Mouse (Mus musculus) forebrain, embryonic 10.5 days (tissue): ENCODE data around the gene Srarp. TPM values are rescaled to one million over a fixed set of nuclear protein-coding genes. Genes with fewer than 3 reads are reported as not detected.

Experiments used
- DNase-seq: peaks from one replicate; pipeline ENCODE4 v3.0.0-alpha.2; 2017; ENCODE audit warnings: low spot score; ENCODE audit errors: extremely low spot score
- H3K27ac ChIP-seq: fragments of 300-500 bp; sonication (generic); 2 replicates; pipeline ENCODE4 v1.5.1; 2016; ENCODE audit warnings: mild to moderate bottlenecking
- H3K27me3 ChIP-seq: fragments of 300-500 bp; sonication (generic); 2 replicates; pipeline ENCODE4 v1.6.1; 2016; ENCODE audit warnings: mild to moderate bottlenecking; ENCODE audit not compliant: poor library complexity, severe bottlenecking
- H3K36me3 ChIP-seq: fragments of 300-500 bp; sonication (generic); replicated peaks from 2 replicates; pipeline ENCODE4 v1.6.1; 2016; ENCODE audit warnings: mild to moderate bottlenecking, moderate library complexity
- H3K4me1 ChIP-seq: fragments of 300-500 bp; sonication (generic); 2 replicates; pipeline ENCODE4 v1.6.1; 2016
- H3K4me3 ChIP-seq: fragments of 300-500 bp; sonication (generic); 2 replicates; pipeline ENCODE4 v1.5.1; 2016; ENCODE audit warnings: mild to moderate bottlenecking, moderate library complexity
- H3K9me3 ChIP-seq: fragments of 300-500 bp; sonication (generic); 2 replicates; pipeline ENCODE4 v1.6.1; 2016; ENCODE audit warnings: mild to moderate bottlenecking, moderate library complexity
- WGBS: fragments of 180-500 bp; shearing (Covaris S2); methylation state at CpG from one replicate; pipeline ENCODE4 v1.1.7; 2016; 5-methylcytosine and 5-hydroxymethylcytosine counted together
- polyA plus RNA-seq: library from polyadenylated mRNA; unstranded; fragments of >200 nt; fragmentation: Nextera tagmentation; extraction: Ambion mirVana; gene quantifications from 2 replicates; pipeline ENCODE4 v1.2.1, GENCODE M21; 2016

Srarp gene
- polyA plus RNA-seq, 1 experiment from 2014 or later = not detected

- no peak for DNase-seq
- no peaks in the 10 kb centered on the region for H3K9me3 ChIP-seq
- H3K27ac ChIP-seq = no peak overlapping the region
- H3K27me3 ChIP-seq = no peaks in the 10 kb centered on the region
- WGBS = 88% methylated on average over 14 of the region's 14 CpGs
- peaks cover 78% of the 10 kb centered on the region for H3K36me3 ChIP-seq
- H3K4me1 ChIP-seq = peaks cover 25% of the 10 kb centered on the region
- H3K4me3 ChIP-seq = no peak overlapping the region
These were observed 18.9 kb upstream of the Srarp start for GRCm38 (mm10) chr4:141454581-141455350.

DNA sequence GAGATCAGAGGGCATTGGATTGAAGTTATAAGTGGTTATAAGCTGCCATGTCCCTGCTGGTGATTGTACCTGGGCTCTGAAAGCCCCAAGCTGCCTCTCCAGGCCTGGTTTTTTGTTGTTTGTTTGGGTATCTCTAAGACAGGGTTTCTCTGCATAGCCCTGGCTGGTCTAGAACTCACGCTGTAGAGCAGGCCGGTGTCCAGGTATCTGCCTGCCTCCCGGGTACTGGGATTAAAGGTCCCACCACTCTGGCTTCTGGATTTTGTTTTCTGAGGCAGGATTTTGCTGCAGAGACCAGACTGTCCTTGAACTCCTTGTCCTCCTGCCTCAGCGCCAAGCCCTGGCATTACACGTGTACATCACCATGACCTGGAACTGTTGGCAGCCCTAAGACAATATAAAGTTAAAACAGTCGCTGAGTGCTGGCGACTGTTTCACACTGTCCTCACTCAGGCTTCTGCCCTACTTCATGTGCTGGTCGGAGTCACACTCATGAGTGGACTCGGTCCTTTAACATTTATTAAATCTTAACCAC, 16.1 kb upstream of the Srarp start:
- no peak for DNase-seq
- Histone ChIP-seq H3K36me3 (peaks cover 86% of the 10 kb centered on the region), H3K9me3 (no peaks in the 10 kb centered on the region), H3K4me1 (peaks cover 5% of the 10 kb centered on the region; the same call in 1 of the 2 replicates), H3K27ac (no peak overlapping the region), H3K27me3 (no peaks in the 10 kb centered on the region), H3K4me3 (no peak overlapping the region)
- 95% methylated on average over 9 of the region's 9 CpGs for WGBS

GRCm38 (mm10) chr4:141451251-141451650, 15.3 kb upstream of the Srarp start:
- 98% methylated on average over 2 of the region's 2 CpGs for WGBS
- Histone ChIP-seq H3K27me3 (no peaks in the 10 kb centered on the region), H3K4me1 (peaks cover 11% of the 10 kb centered on the region), H3K4me3 (no peak overlapping the region), H3K9me3 (no peaks in the 10 kb centered on the region), H3K27ac (no peak overlapping the region), H3K36me3 (peaks cover 87% of the 10 kb centered on the region)
- DNase-seq = no peak

- H3K36me3 ChIP-seq = peaks cover 48% of the 10 kb centered on the region
- DNase-seq = no peak
- WGBS = 85% methylated on average over 7 of the region's 7 CpGs
- no peak overlapping the region for H3K27ac ChIP-seq
- no peaks in the 10 kb centered on the region for H3K9me3 ChIP-seq
- H3K27me3 ChIP-seq = no peaks in the 10 kb centered on the region
- H3K4me3 ChIP-seq = no peak overlapping the region
- peaks cover 29% of the 10 kb centered on the region for H3K4me1 ChIP-seq
These were observed 10.3 kb upstream of the Srarp start for GRCm38 (mm10) chr4:141446211-141446610.

GRCm38 (mm10) chr4:141445328-141445720, 9.4 kb upstream of the Srarp start:
- Histone ChIP-seq H3K4me1 (peaks cover 33% of the 10 kb centered on the region), H3K27me3 (no peaks in the 10 kb centered on the region), H3K36me3 (peaks cover 39% of the 10 kb centered on the region), H3K27ac (peak overlapping the region; percentile 98), H3K9me3 (no peaks in the 10 kb centered on the region), H3K4me3 (peak overlapping the region; percentile 99)
- 24% methylated on average over 14 of the region's 14 CpGs for WGBS
- no peak for DNase-seq

- WGBS = under 1% methylated on average over 101 of the region's 102 CpGs
- peak within 1 kb of the TSS; percentile 99 for H3K4me3 ChIP-seq
- peaks cover 33% of the 10 kb centered on the region for H3K4me1 ChIP-seq
- H3K27me3 ChIP-seq = no peaks in the 10 kb centered on the region
- H3K36me3 ChIP-seq = peaks cover 33% of the 10 kb centered on the region
- peak within 1 kb of the TSS; percentile 98 for H3K27ac ChIP-seq
- H3K9me3 ChIP-seq = no peaks in the 10 kb centered on the region
- DNase-seq = peak; percentile 89
These were observed 8.8 kb upstream of the Srarp start, which contains the start of gene Zbtb17 for GRCm38 (mm10) chr4:141444451-141445327. Gene Zbtb17 (plus strand): TSS chr4:141444654.

- Histone ChIP-seq H3K36me3 (peaks cover 24% of the 10 kb centered on the region), H3K9me3 (no peaks in the 10 kb centered on the region), H3K27ac (peak overlapping the region; percentile 98), H3K27me3 (no peaks in the 10 kb centered on the region), H3K4me3 (peak overlapping the region; percentile 99), H3K4me1 (peaks cover 33% of the 10 kb centered on the region)
- 49% methylated on average over 11 of the region's 11 CpGs for WGBS
- DNase-seq = no peak
These were observed 7.9 kb upstream of the Srarp start for GRCm38 (mm10) chr4:141443641-141444429.

GRCm38 (mm10) chr4:141440877-141441276, 5.0 kb upstream of the Srarp start:
- H3K4me1 ChIP-seq = peaks cover 23% of the 10 kb centered on the region
- no peak for DNase-seq
- H3K27me3 ChIP-seq = no peaks in the 10 kb centered on the region
- H3K36me3 ChIP-seq = no peaks in the 10 kb centered on the region
- H3K9me3 ChIP-seq = no peaks in the 10 kb centered on the region
- H3K4me3 ChIP-seq = no peak overlapping the region
- H3K27ac ChIP-seq = no peak overlapping the region

DNA sequence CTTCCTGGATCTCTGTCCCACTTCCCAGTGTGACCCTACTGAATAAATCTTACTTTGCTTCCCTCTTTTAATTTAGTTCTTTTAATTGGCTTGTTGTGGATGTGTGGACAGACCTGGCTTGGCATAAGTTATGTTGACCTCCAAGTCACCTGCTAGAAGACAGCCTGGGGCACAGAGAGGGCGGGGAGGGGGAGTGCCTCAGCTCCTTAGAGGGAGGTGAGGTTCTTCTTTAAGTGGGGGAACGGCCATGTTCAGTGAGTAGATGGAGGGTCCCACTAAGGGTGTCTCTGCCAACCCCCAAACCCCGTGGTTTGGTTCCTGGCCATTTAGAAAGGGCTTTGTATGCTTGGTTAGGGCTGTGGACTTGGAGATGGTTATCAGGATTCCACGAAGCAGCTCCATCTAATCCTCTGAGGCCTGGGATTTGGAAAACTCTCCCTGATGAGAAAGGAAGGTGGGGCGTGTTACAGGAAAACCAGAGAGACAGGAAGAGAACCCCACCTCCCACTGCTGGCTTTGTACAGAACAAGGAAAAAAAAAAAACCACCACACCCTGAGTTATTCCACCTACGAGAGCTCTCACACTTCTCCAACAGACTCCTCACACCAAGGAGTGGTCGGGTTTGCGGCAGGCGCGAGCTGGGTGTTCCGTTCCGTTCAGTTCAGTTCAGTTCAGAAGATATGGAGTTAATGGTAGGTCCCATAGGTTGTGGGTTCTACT, 3.3 kb upstream of the Srarp start:
- H3K27me3 ChIP-seq = no peaks in the 10 kb centered on the region
- no peak overlapping the region for H3K4me3 ChIP-seq
- H3K27ac ChIP-seq = no peak overlapping the region
- peaks cover 11% of the 10 kb centered on the region for H3K4me1 ChIP-seq
- H3K36me3 ChIP-seq = no peaks in the 10 kb centered on the region
- H3K9me3 ChIP-seq = no peaks in the 10 kb centered on the region
- DNase-seq = no peak
- 86% methylated on average over 12 of the region's 12 CpGs for WGBS

- Histone ChIP-seq H3K9me3 (no peaks in the 10 kb centered on the region), H3K27ac (no peak overlapping the region), H3K27me3 (no peaks in the 10 kb centered on the region; the same call in 1 of the 2 replicates), H3K4me3 (no peak overlapping the region), H3K4me1 (no peaks in the 10 kb centered on the region), H3K36me3 (no peaks in the 10 kb centered on the region)
- 84% methylated on average over 18 of the region's 18 CpGs for WGBS
- no peak for DNase-seq
These were observed 2.7 kb downstream of the Srarp start for GRCm38 (mm10) chr4:141433191-141433590.

GRCm38 (mm10) chr4:141432666-141433065, 3.2 kb downstream of the Srarp start:
- 79% methylated on average over 14 of the region's 14 CpGs for WGBS
- H3K27me3 ChIP-seq = peaks cover 5% of the 10 kb centered on the region
- no peak for DNase-seq
- H3K4me1 ChIP-seq = no peaks in the 10 kb centered on the region
- H3K9me3 ChIP-seq = no peaks in the 10 kb centered on the region
- no peak overlapping the region for H3K4me3 ChIP-seq
- H3K27ac ChIP-seq = no peak overlapping the region
- H3K36me3 ChIP-seq = no peaks in the 10 kb centered on the region

- Histone ChIP-seq H3K9me3 (no peaks in the 10 kb centered on the region), H3K4me3 (no peak overlapping the region), H3K4me1 (peaks cover 6% of the 10 kb centered on the region), H3K27me3 (peaks cover 22% of the 10 kb centered on the region), H3K36me3 (no peaks in the 10 kb centered on the region), H3K27ac (no peak overlapping the region)
- 49% methylated on average over 9 of the region's 9 CpGs for WGBS
- DNase-seq = peak; percentile 60
These were observed 4.9 kb downstream of the Srarp start for GRCm38 (mm10) chr4:141430997-141431396.
